Mouse (Mus musculus): ENCODE results near the gene Klhl2. TPM values are rescaled to one million over a fixed set of nuclear protein-coding genes. Genes with fewer than 3 reads are reported as not detected.

Klhl2 gene
- total and polyA plus RNA-seq, 2 experiments from 2014 or later, result 5.8 to 10.5 TPM

GRCm38 (mm10) chr8:64733271-64733943 is 116.4 kb downstream of the Klhl2 start, which contains the start of gene Msmo1:
Msmo1 (minus strand) TSS chr8:64733792.
- H3K27me3 ChIP-seq (ENCODE audit: control insufficient read depth, insufficient read depth, low read length), result no peaks in the 10 kb centered on the region
- peak within 1 kb of the TSS; percentile 78 for H3K4me2 ChIP-seq (ENCODE audit: low read depth, low read length)
- ATAC-seq (ENCODE audit: insufficient read depth, low read depth), result peak; percentile 100
- peak; percentile 96 for DNase-seq (ENCODE audit: low spot score)
- no peak within 1 kb of the TSS for H3K27ac ChIP-seq (ENCODE audit: low read depth)
- H3K4me3 ChIP-seq (ENCODE audit: low read depth, low read length), result peak within 1 kb of the TSS; percentile 76
- peaks cover 13% of the 10 kb centered on the region; the same call in 1 of the 2 replicates for H3K36me3 ChIP-seq (replicated peaks; ENCODE audit: control insufficient read depth, insufficient read depth, low read length)
- H3K4me1 ChIP-seq (ENCODE audit: control insufficient read depth, insufficient read depth), result peaks cover 11% of the 10 kb centered on the region; the same call in 1 of the 2 replicates
- no peaks in the 10 kb centered on the region for H3K9me3 ChIP-seq (replicated peaks; ENCODE audit: control insufficient read depth, low read length)
- no peak for TF ChIP-seq EP300 (IDR thresholded peaks at IDR 0.05; ENCODE audit: low read depth)
- TF ChIP-seq CTCF (IDR thresholded peaks at IDR 0.05; ENCODE audit: low read depth), result no peak
- WGBS, result under 1% methylated on average over 60 of the region's 60 CpGs
- H3K9ac ChIP-seq (replicated peaks; ENCODE audit: low read depth, low read length), result peak within 1 kb of the TSS; percentile 66

GRCm38 (mm10) chr8:64732596-64732995 is 117.2 kb downstream of the Klhl2 start:
- TF ChIP-seq EP300 (IDR thresholded peaks at IDR 0.05; ENCODE audit: low read depth) (no peak), CTCF (IDR thresholded peaks at IDR 0.05; ENCODE audit: low read depth) (no peak)
- 11% methylated on average over 9 of the region's 9 CpGs for WGBS
- no peak for DNase-seq (ENCODE audit: low spot score)
- no peak for ATAC-seq (ENCODE audit: insufficient read depth, low read depth)
- Histone ChIP-seq H3K4me2 (ENCODE audit: low read depth, low read length) (peak overlapping the region; percentile 78), H3K4me1 (ENCODE audit: control insufficient read depth, insufficient read depth) (peaks cover 4% of the 10 kb centered on the region; the same call in 1 of the 2 replicates), H3K27ac (ENCODE audit: low read depth) (no peak overlapping the region), H3K9ac (replicated peaks; ENCODE audit: low read depth, low read length) (peak overlapping the region; percentile 66), H3K9me3 (replicated peaks; ENCODE audit: control insufficient read depth, low read length) (no peaks in the 10 kb centered on the region), H3K36me3 (replicated peaks; ENCODE audit: control insufficient read depth, insufficient read depth, low read length) (peaks cover 18% of the 10 kb centered on the region), H3K4me3 (ENCODE audit: low read depth, low read length) (peak overlapping the region; percentile 76), H3K27me3 (ENCODE audit: control insufficient read depth, insufficient read depth, low read length) (no peaks in the 10 kb centered on the region)

- ATAC-seq (ENCODE audit: insufficient read depth, low read depth), result no peak
- 93% methylated on average over 7 of the region's 7 CpGs for WGBS
- H3K36me3 ChIP-seq (replicated peaks; ENCODE audit: control insufficient read depth, insufficient read depth, low read length), result peaks cover 53% of the 10 kb centered on the region
Measured at GRCm38 (mm10) chr8:64728156-64728555, 121.7 kb downstream of the Klhl2 start.

GRCm38 (mm10) chr8:64726190-64726695 is 123.6 kb downstream of the Klhl2 start:
- no peak overlapping the region for H3K9ac ChIP-seq (replicated peaks; ENCODE audit: low read depth, low read length)
- H3K27ac ChIP-seq (ENCODE audit: low read depth), result no peak overlapping the region
- peaks cover 65% of the 10 kb centered on the region for H3K36me3 ChIP-seq (replicated peaks; ENCODE audit: control insufficient read depth, insufficient read depth, low read length)
- no peaks in the 10 kb centered on the region for H3K27me3 ChIP-seq (ENCODE audit: control insufficient read depth, insufficient read depth, low read length)
- TF ChIP-seq EP300 (IDR thresholded peaks at IDR 0.05; ENCODE audit: low read depth), result no peak
- no peak for TF ChIP-seq CTCF (IDR thresholded peaks at IDR 0.05; ENCODE audit: low read depth)
- no peaks in the 10 kb centered on the region for H3K9me3 ChIP-seq (replicated peaks; ENCODE audit: control insufficient read depth, low read length)
- ATAC-seq (ENCODE audit: insufficient read depth, low read depth) (no peak), DNase-seq (ENCODE audit: low spot score) (no peak)
- H3K4me2 ChIP-seq (ENCODE audit: low read depth, low read length), result no peak overlapping the region
- H3K4me1 ChIP-seq (ENCODE audit: control insufficient read depth, insufficient read depth), result no peaks in the 10 kb centered on the region
- 71% methylated on average over 4 of the region's 4 CpGs for WGBS
- H3K4me3 ChIP-seq (ENCODE audit: low read depth, low read length), result no peak overlapping the region

More at GRCm38 (mm10) chr8:64728156-64728555, 121.7 kb downstream of the Klhl2 start:
- Histone ChIP-seq H3K27ac (ENCODE audit: low read depth) (no peak overlapping the region), H3K4me1 (ENCODE audit: control insufficient read depth, insufficient read depth) (peaks cover 4% of the 10 kb centered on the region; the same call in 1 of the 2 replicates), H3K4me3 (ENCODE audit: low read depth, low read length) (no peak overlapping the region), H3K4me2 (ENCODE audit: low read depth, low read length) (no peak overlapping the region), H3K9ac (replicated peaks; ENCODE audit: low read depth, low read length) (no peak overlapping the region), H3K27me3 (ENCODE audit: control insufficient read depth, insufficient read depth, low read length) (no peaks in the 10 kb centered on the region), H3K9me3 (replicated peaks; ENCODE audit: control insufficient read depth, low read length) (no peaks in the 10 kb centered on the region)
- no peak for TF ChIP-seq EP300 (IDR thresholded peaks at IDR 0.05; ENCODE audit: low read depth)
- DNase-seq (ENCODE audit: low spot score), result no peak

- no peak overlapping the region for H3K27ac ChIP-seq (ENCODE audit: low read depth)
- WGBS, result 80% methylated on average over 2 of the region's 2 CpGs
- H3K9ac ChIP-seq (replicated peaks; ENCODE audit: low read depth, low read length), result no peak overlapping the region
- no peaks in the 10 kb centered on the region for H3K9me3 ChIP-seq (replicated peaks; ENCODE audit: control insufficient read depth, low read length)
- no peaks in the 10 kb centered on the region for H3K27me3 ChIP-seq (ENCODE audit: control insufficient read depth, insufficient read depth, low read length)
- no peak overlapping the region for H3K4me2 ChIP-seq (ENCODE audit: low read depth, low read length)
- ATAC-seq (ENCODE audit: insufficient read depth, low read depth) (no peak), DNase-seq (ENCODE audit: low spot score) (no peak)
- H3K4me3 ChIP-seq (ENCODE audit: low read depth, low read length), result no peak overlapping the region
- no peak for TF ChIP-seq EP300 (IDR thresholded peaks at IDR 0.05; ENCODE audit: low read depth)
- no peak for TF ChIP-seq CTCF (IDR thresholded peaks at IDR 0.05; ENCODE audit: low read depth)
- H3K36me3 ChIP-seq (replicated peaks; ENCODE audit: control insufficient read depth, insufficient read depth, low read length), result peaks cover 75% of the 10 kb centered on the region
- H3K4me1 ChIP-seq (ENCODE audit: control insufficient read depth, insufficient read depth), result no peaks in the 10 kb centered on the region
Measured at GRCm38 (mm10) chr8:64723206-64723605, 126.6 kb downstream of the Klhl2 start.
